Mouse (Mus musculus) testis, postnatal 14 days (tissue): ENCODE results near the gene Wdpcp.
"Not testable (repeated sequence)": the region's sequence is repeated elsewhere in the genome, so short reads cannot be mapped to it uniquely, and the experiment has no call there.

Source experiments
- DNase-seq: peaks from one replicate; pipeline ENCODE4 v3.0.0; 2021; ENCODE audit warnings: low spot score

Gene Wdpcp

DNA sequence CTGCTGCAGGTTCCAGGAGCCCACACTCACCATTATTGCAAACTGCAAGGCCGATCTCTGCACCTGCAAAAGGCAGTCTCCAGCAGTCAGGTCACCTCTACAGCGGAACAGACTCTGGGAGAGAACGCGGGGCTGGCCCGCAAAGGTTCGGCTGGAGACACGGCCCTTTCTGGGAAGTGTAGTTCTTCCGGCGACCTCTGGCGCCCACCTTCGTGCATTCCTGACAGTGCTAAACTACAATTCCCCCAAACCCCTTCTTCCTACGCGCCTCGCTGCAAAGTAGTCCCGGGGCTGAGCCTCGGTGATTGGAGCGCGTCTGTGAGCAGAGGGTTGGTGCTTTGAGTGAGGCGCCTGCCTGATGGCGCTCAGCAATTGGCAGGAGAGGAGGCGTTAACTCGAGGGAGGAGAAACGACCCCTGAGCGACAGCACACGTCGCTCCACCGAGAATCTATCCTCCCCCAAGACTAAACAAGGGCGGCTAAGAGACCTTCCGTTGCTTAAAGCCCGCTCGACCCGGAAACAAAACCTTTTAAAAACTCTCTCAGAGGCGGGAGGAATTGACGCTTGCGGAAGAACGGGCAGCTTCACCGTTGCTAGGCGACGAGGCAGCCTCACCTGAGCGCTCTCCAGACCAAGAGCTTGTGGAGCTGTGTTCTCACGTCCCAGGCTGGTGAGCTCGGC lies at the start of gene Wdpcp, which contains the start of gene Mdh1:
Gene Wdpcp, plus strand, starts transcription at position 536 of the 682 bp plus-strand sequence.
Gene Mdh1, minus strand, starts transcription at position 668 of the 682 bp plus-strand sequence.
- DNase-seq = peak; percentile 94

GRCm38 (mm10) chr11:21528676-21529394 lies 43.2 kb upstream of the Wdpcp start:
- DNase-seq = no peak

DNA sequence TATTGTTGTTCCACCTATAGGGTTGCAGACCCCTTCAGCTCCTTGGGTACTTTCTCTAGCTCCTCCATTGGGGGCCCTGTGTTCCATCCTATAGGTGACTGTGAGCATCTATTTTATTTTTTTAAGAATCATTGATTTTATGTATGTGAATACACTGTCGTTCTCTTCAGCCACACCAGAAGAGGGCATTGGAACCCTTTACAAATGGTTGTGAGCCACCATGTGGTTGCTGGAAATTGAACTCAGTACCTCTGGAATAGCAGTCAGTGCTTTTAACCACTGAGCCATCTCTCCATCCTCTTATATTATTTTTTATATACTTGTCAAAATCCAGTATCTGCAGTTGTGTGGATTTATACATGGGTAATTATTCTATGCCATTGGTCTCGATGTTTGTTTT lies 41.2 kb upstream of the Wdpcp start:
- DNase-seq = not testable (repeated sequence)

GRCm38 (mm10) chr11:21540072-21540471 lies 32.0 kb upstream of the Wdpcp start:
- DNase-seq = no peak

GRCm38 (mm10) chr11:21540622-21541021 lies 31.4 kb upstream of the Wdpcp start:
- no peak for DNase-seq

- no peak for DNase-seq
Observed at GRCm38 (mm10) chr11:21542731-21543130, 29.3 kb upstream of the Wdpcp start.

GRCm38 (mm10) chr11:21545021-21545420 lies 27.0 kb upstream of the Wdpcp start:
- no peak for DNase-seq

- no peak for DNase-seq
Observed at GRCm38 (mm10) chr11:21545951-21546350, 26.1 kb upstream of the Wdpcp start.

GRCm38 (mm10) chr11:21546671-21547070 lies 25.4 kb upstream of the Wdpcp start:
- DNase-seq = no peak

DNA sequence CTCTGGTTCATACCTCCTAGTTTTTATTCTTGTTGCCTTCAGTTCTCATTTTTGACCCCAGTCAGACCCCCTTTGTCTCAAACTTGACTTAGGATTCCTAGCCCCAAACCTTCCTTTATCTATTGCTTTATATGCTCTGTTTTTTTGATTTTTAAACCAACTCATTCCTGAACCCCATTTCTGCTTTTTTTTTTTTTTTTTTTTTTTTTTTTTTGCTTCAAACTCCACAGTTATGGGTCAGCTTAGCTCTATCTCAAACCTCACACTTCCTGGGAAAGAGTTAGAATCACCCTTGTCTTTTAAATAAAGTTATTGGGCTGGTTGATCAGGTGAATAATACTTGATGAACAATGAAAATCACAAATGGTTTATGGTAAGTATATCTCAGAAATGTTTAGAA lies 24.5 kb upstream of the Wdpcp start:
- DNase-seq = no peak

- DNase-seq = no peak
Observed at GRCm38 (mm10) chr11:21549052-21549451, 23.0 kb upstream of the Wdpcp start.

DNA sequence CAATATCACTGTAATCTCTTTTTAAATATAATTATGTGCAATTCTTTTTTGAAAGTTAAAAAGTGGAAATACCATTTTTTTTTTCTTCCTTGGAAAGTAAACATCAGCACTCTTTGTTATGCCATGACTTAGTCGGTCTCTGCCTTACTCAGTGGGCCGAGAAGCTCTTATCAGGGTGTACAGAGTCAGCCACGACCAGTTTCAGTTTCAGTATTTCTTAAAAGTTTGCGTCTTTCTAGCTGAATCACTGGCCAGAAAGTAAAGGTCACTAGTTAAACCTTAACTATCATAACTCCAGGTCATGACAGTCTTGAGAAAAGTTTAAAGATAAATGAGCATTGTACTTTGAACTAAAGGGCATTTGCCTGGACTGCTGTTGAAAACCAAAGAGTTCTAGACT lies 22.3 kb upstream of the Wdpcp start:
- no peak for DNase-seq

DNA sequence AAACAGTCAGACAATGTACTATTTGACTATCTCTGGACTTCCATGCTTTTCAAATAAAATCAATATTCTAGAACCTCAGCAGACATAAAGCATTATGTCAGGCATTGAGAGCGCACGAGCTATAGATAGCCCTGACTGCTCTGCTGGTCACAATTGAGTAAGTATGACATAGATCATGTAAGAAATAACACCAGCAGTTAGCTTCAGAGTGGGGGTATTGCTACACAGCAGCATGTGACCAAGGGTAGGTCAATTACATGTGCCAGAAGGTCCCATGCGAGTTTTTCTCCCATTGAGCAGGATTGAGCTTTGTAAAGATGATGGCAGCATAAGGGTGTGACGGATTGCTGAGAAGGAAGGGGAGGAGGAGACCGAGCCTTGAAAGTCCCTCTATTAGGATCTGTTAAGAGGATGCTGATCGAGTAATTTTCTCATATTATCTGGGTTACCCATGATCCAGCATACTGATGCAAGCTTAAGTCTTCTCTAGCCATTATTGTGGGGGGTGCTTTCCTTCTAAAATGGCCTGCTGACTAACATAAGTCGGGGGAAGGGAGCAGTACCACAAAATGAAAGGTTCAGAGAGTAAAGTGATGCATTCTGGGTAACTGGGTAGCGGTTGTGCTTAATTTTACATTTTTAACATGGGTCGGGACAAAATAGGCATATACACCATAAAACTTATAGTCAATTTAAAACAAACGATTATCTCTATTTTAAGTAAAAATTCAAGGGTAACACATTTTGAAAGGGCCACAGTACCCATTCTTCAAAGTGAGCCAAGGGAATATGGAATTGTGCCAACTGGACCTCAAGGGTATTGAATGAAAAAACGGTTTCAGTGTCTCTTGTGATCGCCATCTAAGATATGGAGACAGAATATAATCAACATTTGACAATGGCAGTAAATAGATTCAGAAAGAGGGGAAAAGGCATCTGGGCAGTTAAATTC lies 21.5 kb upstream of the Wdpcp start:
- no peak for DNase-seq

GRCm38 (mm10) chr11:21552049-21552448 lies 20.0 kb upstream of the Wdpcp start:
- no peak for DNase-seq

DNA sequence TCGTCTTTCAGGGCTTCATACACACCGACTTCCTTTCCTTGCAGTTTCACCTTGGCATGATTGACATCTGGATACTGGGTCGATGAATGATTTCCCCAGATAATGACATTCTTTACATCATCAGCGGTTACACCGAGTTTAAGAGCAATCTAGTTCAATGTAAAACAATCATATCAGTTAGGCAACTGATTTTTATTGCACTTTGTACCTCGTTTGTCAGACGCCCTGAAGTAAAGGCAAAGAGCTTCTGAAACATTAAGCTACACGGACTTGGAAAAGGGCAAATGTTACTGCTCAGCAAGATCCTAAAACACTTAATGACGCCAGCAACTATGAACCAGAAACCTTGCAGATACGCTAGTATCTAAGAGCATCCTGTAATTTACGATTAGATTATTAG lies 12.3 kb upstream of the Wdpcp start:
- DNase-seq = no peak

- DNase-seq = no peak
Observed at GRCm38 (mm10) chr11:21561347-21561746, 10.7 kb upstream of the Wdpcp start.

DNA sequence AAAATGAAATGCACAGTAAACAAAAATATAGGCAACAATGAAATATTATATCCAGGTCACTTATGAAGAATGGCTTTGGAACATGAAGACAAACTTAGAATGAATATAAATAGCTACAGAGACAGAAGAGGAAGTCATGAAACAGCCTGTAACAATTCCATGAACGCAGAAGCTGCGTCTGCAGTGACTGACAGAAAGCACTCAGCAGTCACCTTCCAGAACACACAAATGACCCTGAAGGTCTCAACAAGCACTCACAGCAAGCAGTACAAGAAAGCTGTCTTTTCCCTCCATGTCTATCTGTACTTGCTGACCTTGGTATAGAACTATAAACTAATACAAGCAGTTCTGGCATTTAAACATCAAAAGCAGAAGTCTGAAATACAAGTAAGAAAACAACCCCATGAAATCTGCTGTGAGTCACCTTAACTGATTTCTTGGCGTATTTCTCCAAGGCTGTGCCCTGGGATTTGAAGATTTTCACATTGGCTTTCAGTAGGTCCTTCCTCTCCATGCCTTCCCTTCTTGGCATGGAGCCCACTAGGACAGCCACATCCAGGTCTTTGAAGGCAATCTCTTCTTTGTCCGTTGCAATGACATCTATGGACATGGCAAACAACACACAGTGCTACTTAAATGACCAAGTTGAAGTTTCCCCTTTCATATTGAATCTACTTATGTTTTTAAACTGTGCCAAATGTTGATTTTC lies 8.3 kb upstream of the Wdpcp start:
- no peak for DNase-seq

GRCm38 (mm10) chr11:21564681-21565405 lies 7.2 kb upstream of the Wdpcp start:
- DNase-seq = no peak

DNA sequence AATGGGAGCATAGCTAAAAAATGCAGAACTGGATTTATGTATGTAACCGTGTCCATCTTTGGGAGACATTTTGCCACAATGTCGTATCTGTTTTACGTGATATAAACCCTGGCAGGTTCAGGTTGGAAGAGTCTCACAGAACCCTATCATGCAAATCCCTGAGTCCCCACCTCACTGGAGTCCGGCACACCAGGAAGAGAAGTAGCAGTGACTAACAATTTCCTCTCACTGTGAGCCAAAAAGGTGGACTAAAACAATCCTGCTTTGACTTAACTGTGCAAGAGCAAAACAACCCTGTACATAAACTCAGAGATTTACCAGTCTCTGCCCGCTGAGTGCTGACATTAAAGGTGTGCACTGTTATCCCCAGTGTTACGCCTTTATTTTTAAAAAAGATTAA lies 5.1 kb upstream of the Wdpcp start:
- DNase-seq = no peak

DNA sequence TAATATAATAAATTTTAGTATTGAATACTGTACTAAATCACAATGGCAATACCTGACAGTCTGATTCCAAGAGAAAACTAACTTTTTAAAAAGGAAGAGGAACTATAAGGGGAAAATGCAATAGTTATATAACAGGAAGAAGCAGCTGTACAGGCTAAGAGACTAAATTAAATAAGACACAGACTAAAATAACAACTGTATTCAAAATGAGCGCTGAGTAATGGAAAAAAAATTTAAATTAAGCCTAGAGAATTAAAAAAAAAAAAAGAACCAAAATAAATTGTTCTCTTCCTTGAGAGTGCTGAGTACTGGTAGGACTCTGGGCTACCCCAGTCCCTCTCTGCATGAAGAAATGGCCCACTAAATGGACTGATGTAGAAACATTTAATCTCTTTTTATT lies 4.3 kb upstream of the Wdpcp start:
- no peak for DNase-seq

- no peak for DNase-seq
Observed at GRCm38 (mm10) chr11:21569002-21569401, 3.0 kb upstream of the Wdpcp start.
